Mouse (Mus musculus) ES-E14 (cell line): Measurements from ENCODE around the gene Nubp1. TPM values are rescaled to one million over a fixed set of nuclear protein-coding genes. Genes with fewer than 3 reads are reported as not detected.
A peak's percentile ranks its signal among the peaks of the same experiment; 100 is the strongest.

Experiments used
- DNase-seq: peaks from one replicate; pipeline ENCODE4 v3.0.0-alpha.2; 2013; ENCODE audit warnings: low read depth, low spot score
- H3K27ac ChIP-seq: 2 replicates; pipeline ENCODE4 v1.5.1; 2012; ENCODE audit warnings: low read depth, mild to moderate bottlenecking, low read length, moderate library complexity, mixed read lengths; ENCODE audit not compliant: poor library complexity, insufficient read depth, severe bottlenecking
- H3K36me3 ChIP-seq: 2 replicates; pipeline ENCODE4 v1.6.1; 2012; ENCODE audit warnings: mild to moderate bottlenecking, low read length, moderate library complexity, mixed read lengths; ENCODE audit not compliant: control insufficient read depth, poor library complexity, insufficient read depth, severe bottlenecking
- H3K4me1 ChIP-seq, 2 experiments: fragments of 150-350 bp in 1 of 2; sonication (generic) in 1 of 2; 2 replicates each; pipeline ENCODE4 v1.6.1; 2012; ENCODE audit warnings: low read length in 2 of 2, mild to moderate bottlenecking in 1 of 2, mixed read lengths in 1 of 2; ENCODE audit not compliant: control insufficient read depth in 2 of 2, insufficient read depth in 2 of 2, poor library complexity in 1 of 2
- H3K4me3 ChIP-seq, 2 experiments: fragments of 150-350 bp in 1 of 2; sonication (generic) in 1 of 2; 2 replicates each; pipeline ENCODE4 v1.5.1; 2012; ENCODE audit warnings: low read length in 2 of 2, low read depth in 1 of 2, mild to moderate bottlenecking in 1 of 2, mixed read lengths in 1 of 2; ENCODE audit not compliant: insufficient read depth in 1 of 2, poor library complexity in 1 of 2, severe bottlenecking in 1 of 2
- H3K9ac ChIP-seq: 2 replicates; pipeline ENCODE4 v1.6.1; 2012; ENCODE audit warnings: low read depth, mild to moderate bottlenecking, low read length, mixed read lengths; ENCODE audit not compliant: poor library complexity, insufficient read depth, severe bottlenecking
- H3K9me3 ChIP-seq: fragments of 150-350 bp; sonication (generic); 2 replicates; pipeline ENCODE4 v1.6.1; 2012; ENCODE audit warnings: low read depth, mild to moderate bottlenecking, low read length; ENCODE audit not compliant: control insufficient read depth, insufficient read depth
- CHD2 ChIP-seq: IDR thresholded peaks from 2 replicates; pipeline ENCODE4 v1.6.1; 2014; ENCODE audit warnings: mild to moderate bottlenecking, low read depth, low read length, inconsistent platforms
- HCFC1 ChIP-seq: IDR thresholded peaks from 2 replicates; pipeline ENCODE4 v1.6.1; 2012; ENCODE audit warnings: low read length, inconsistent platforms, borderline replicate concordance; ENCODE audit not compliant: insufficient read depth
- MAFK ChIP-seq: IDR thresholded peaks from 2 replicates; pipeline ENCODE4 v1.6.1; 2014; ENCODE audit warnings: mild to moderate bottlenecking, low read depth, low read length, inconsistent platforms; ENCODE audit not compliant: insufficient read depth
- ZC3H11A ChIP-seq: IDR thresholded peaks from 2 replicates; pipeline ENCODE4 v1.6.1; 2012; ENCODE audit warnings: low read depth, mild to moderate bottlenecking, inconsistent platforms, low read length, borderline replicate concordance
- ZNF384 ChIP-seq: IDR thresholded peaks from 2 replicates; pipeline ENCODE4 v1.6.1; 2012; ENCODE audit warnings: low read depth, low read length, inconsistent platforms
- in situ Hi-C, 2 experiments: fragments of 600-800 bp; cut with MboI; formaldehyde crosslinking; loops; one replicate each; pipeline ENCODE4 v1.15.1; 2025; ENCODE audit warnings: low sequenced_read_pairs in 2 of 2, inconsistent platforms in 1 of 2; ENCODE audit not compliant: unreplicated experiment in 2 of 2
- total RNA-seq: library from RNA; depleted of rRNA; stranded (reverse); fragments of 300-350 nt; gene quantifications from 2 replicates; pipeline ENCODE4 v1.2.3, GENCODE M21; 2012

Nubp1 gene
- total RNA-seq, 1 experiment = 53.5 TPM

- H3K27ac ChIP-seq = no peak overlapping the region
- H3K36me3 ChIP-seq = no peaks in the 10 kb centered on the region
- H3K4me3 ChIP-seq = no peak overlapping the region
- no peaks in the 10 kb centered on the region for H3K9me3 ChIP-seq
- no peak for DNase-seq
- in situ Hi-C loops = no loop called here
- TF ChIP-seq MAFK = no peak
- TF ChIP-seq ZNF384 = no peak
- H3K9ac ChIP-seq = no peak overlapping the region
- H3K4me1 ChIP-seq = peaks cover 2 to 24% of the 10 kb centered on the region in 2 experiments; a peak in 1 of 4 replicates
Observed at GRCm38 (mm10) chr16:10369468-10369934, 42.2 kb upstream of the Nubp1 start.

GRCm38 (mm10) chr16:10369996-10370395 is 41.8 kb upstream of the Nubp1 start:
- Histone ChIP-seq H3K9ac (no peak overlapping the region), H3K9me3 (no peaks in the 10 kb centered on the region), H3K27ac (no peak overlapping the region), H3K36me3 (no peaks in the 10 kb centered on the region), H3K4me3 (no peak overlapping the region), H3K4me1 (peaks cover 5 to 25% of the 10 kb centered on the region in 2 experiments; a peak in 2 of 4 replicates)
- in situ Hi-C loops = no loop called here
- TF ChIP-seq MAFK (no peak), ZNF384 (no peak), HCFC1 (no peak), ZC3H11A (no peak), CHD2 (no peak)
- no peak for DNase-seq

- H3K36me3 ChIP-seq = no peaks in the 10 kb centered on the region
- DNase-seq = no peak
- TF ChIP-seq MAFK = no peak
- no peak overlapping the region for H3K9ac ChIP-seq
- no peak overlapping the region for H3K27ac ChIP-seq
- no peak overlapping the region for H3K4me3 ChIP-seq
- H3K9me3 ChIP-seq = no peaks in the 10 kb centered on the region
- in situ Hi-C loops = no loop called here
- H3K4me1 ChIP-seq = peaks cover 5 to 30% of the 10 kb centered on the region in 2 experiments; a peak in 2 of 4 replicates
Observed at GRCm38 (mm10) chr16:10372372-10372771, 39.4 kb upstream of the Nubp1 start.

GRCm38 (mm10) chr16:10374254-10375011 is 37.3 kb upstream of the Nubp1 start:
- in situ Hi-C loops = loop anchor here in 1 of 2 experiments (25.0 kb wide), 1 partner anchor 287 kb away; no protein-coding TSS in a partner anchor
- no peak overlapping the region for H3K9ac ChIP-seq
- DNase-seq = peak; percentile 62
- H3K27ac ChIP-seq = no peak overlapping the region
- H3K4me3 ChIP-seq = peak overlapping the region in 1 of 2 experiments; percentile 39; a peak in 1 of 4 replicates
- TF ChIP-seq ZNF384 (no peak), CHD2 (no peak), HCFC1 (no peak), MAFK (no peak), ZC3H11A (no peak)
- no peaks in the 10 kb centered on the region for H3K36me3 ChIP-seq
- no peaks in the 10 kb centered on the region for H3K9me3 ChIP-seq
- H3K4me1 ChIP-seq = peaks cover 7 to 25% of the 10 kb centered on the region in 2 experiments; a peak in 2 of 4 replicates

GRCm38 (mm10) chr16:10377286-10377685 is 34.5 kb upstream of the Nubp1 start:
- TF ChIP-seq ZNF384 = no peak
- no peak for TF ChIP-seq ZC3H11A
- TF ChIP-seq MAFK = no peak
- no peak for TF ChIP-seq HCFC1
- no peak for TF ChIP-seq CHD2
- peaks cover 5 to 10% of the 10 kb centered on the region in 2 experiments; a peak in 2 of 4 replicates for H3K4me1 ChIP-seq
- no peak for DNase-seq
- in situ Hi-C loops = loop anchor here in 1 of 2 experiments (25.0 kb wide), 1 partner anchor 290 kb away; no protein-coding TSS in a partner anchor
- no peak overlapping the region for H3K9ac ChIP-seq
- no peak overlapping the region for H3K4me3 ChIP-seq
- H3K27ac ChIP-seq = no peak overlapping the region
- H3K9me3 ChIP-seq = no peaks in the 10 kb centered on the region
- H3K36me3 ChIP-seq = no peaks in the 10 kb centered on the region
